Mouse (Mus musculus): Measurements from ENCODE around the gene Cd68. TPM values are rescaled to one million over a fixed set of nuclear protein-coding genes. Genes with fewer than 3 reads are reported as not detected.
"Not testable (repeated sequence)": the region's sequence is repeated elsewhere in the genome, so short reads cannot be mapped to it uniquely, and the experiment has no call there.

The Cd68 gene
- total RNA-seq (2021): 10 to 100 TPM; 17.5 to 19.6 TPM

- intact Hi-C loops (cut with DNase I): no loop called here
Measured at GRCm38 (mm10) chr11:69665961-69666664, at the start of gene Cd68. Cd68 (minus strand) TSS chr11:69666153.

GRCm38 (mm10) chr11:69715482-69715881, 49.5 kb upstream of the Cd68 start:
- intact Hi-C loops (cut with DNase I): no loop called here
- DNase-seq (ENCODE audit: low spot score in 2 of 2): no peak

More at GRCm38 (mm10) chr11:69665961-69666664, at the start of gene Cd68:
- peak; percentile 75 to 93 for DNase-seq (ENCODE audit: low spot score in 2 of 2)

- no peak for DNase-seq (ENCODE audit: low spot score in 2 of 2)
- intact Hi-C loops (cut with DNase I): no loop called here
Measured at GRCm38 (mm10) chr11:69714636-69715329, 48.8 kb upstream of the Cd68 start.

GRCm38 (mm10) chr11:69712954-69713672, 47.2 kb upstream of the Cd68 start:
- intact Hi-C loops (cut with DNase I): no loop called here

GRCm38 (mm10) chr11:69711082-69711481, 45.1 kb upstream of the Cd68 start:
- intact Hi-C loops (cut with DNase I): no loop called here
- DNase-seq (ENCODE audit: low spot score in 2 of 2): no peak

More at GRCm38 (mm10) chr11:69712954-69713672, 47.2 kb upstream of the Cd68 start:
- DNase-seq (ENCODE audit: low spot score in 2 of 2): no peak

- intact Hi-C loops (cut with DNase I): no loop called here
- DNase-seq (ENCODE audit: low spot score in 2 of 2): no peak
Measured at GRCm38 (mm10) chr11:69710470-69710869, 44.5 kb upstream of the Cd68 start.

- intact Hi-C loops (cut with DNase I): no loop called here
- no peak for DNase-seq (ENCODE audit: low spot score in 2 of 2)
Measured at GRCm38 (mm10) chr11:69709554-69710446, 43.8 kb upstream of the Cd68 start.

- intact Hi-C loops (cut with DNase I): no loop called here
- DNase-seq (ENCODE audit: low spot score in 2 of 2): no peak
Measured at GRCm38 (mm10) chr11:69708614-69709265, 42.8 kb upstream of the Cd68 start.

- intact Hi-C loops (cut with DNase I): no loop called here
- no peak for DNase-seq (ENCODE audit: low spot score in 2 of 2)
Measured at GRCm38 (mm10) chr11:69707873-69708381, 42.0 kb upstream of the Cd68 start.

- DNase-seq (ENCODE audit: low spot score in 2 of 2): no peak
- intact Hi-C loops (cut with DNase I): no loop called here
Measured at GRCm38 (mm10) chr11:69707480-69707847, 41.5 kb upstream of the Cd68 start.

GRCm38 (mm10) chr11:69706775-69707479, 41.0 kb upstream of the Cd68 start:
- peak in 1 of 2 experiments; percentile 54 for DNase-seq (ENCODE audit: low spot score in 2 of 2)
- intact Hi-C loops (cut with DNase I): no loop called here

GRCm38 (mm10) chr11:69704613-69705010, 38.7 kb upstream of the Cd68 start:
- no peak for DNase-seq (ENCODE audit: low spot score in 2 of 2)
- intact Hi-C loops (cut with DNase I): no loop called here

GRCm38 (mm10) chr11:69703814-69704612, 38.1 kb upstream of the Cd68 start:
- intact Hi-C loops (cut with DNase I): no loop called here
- DNase-seq (ENCODE audit: low spot score in 2 of 2): no peak

- not testable (repeated sequence) for DNase-seq (ENCODE audit: low spot score in 2 of 2)
Measured at GRCm38 (mm10) chr11:69703381-69703780, 37.4 kb upstream of the Cd68 start.

GRCm38 (mm10) chr11:69702886-69703285, 36.9 kb upstream of the Cd68 start:
- intact Hi-C loops (cut with DNase I); DNase-seq (ENCODE audit: low spot score in 2 of 2): not testable (repeated sequence)

More at GRCm38 (mm10) chr11:69703381-69703780, 37.4 kb upstream of the Cd68 start:
- intact Hi-C loops (cut with DNase I): not testable (repeated sequence)

- intact Hi-C loops (cut with DNase I): no loop called here
- no peak for DNase-seq (ENCODE audit: low spot score in 2 of 2)
Measured at GRCm38 (mm10) chr11:69699595-69699994, 33.6 kb upstream of the Cd68 start.

- DNase-seq (ENCODE audit: low spot score in 2 of 2): no peak
- intact Hi-C loops (cut with DNase I): no loop called here
Measured at GRCm38 (mm10) chr11:69698574-69698973, 32.6 kb upstream of the Cd68 start.
